Mouse (Mus musculus): ENCODE data around the gene E2f2. TPM values are rescaled to one million over a fixed set of nuclear protein-coding genes. Genes with fewer than 3 reads are reported as not detected.
A peak's percentile ranks its signal among the peaks of the same experiment; 100 is the strongest.

The E2f2 gene
- polyA plus RNA-seq, 1 experiment from 2014 or later: 5.8 TPM

GRCm38 (mm10) chr4:136176022-136176552 lies 3.9 kb downstream of the E2f2 start:
- 60% methylated on average over 10 of the region's 10 CpGs for WGBS (ENCODE audit: insufficient replicate concordance)
- peaks cover 57% of the 10 kb centered on the region for H3K4me1 ChIP-seq (ENCODE audit: control insufficient read depth, insufficient read depth, low read length)

GRCm38 (mm10) chr4:136177244-136177611 lies 5.0 kb downstream of the E2f2 start:
- H3K4me3 ChIP-seq (ENCODE audit: low read depth, low read length): peak overlapping the region; percentile 19; the same call in 1 of the 2 replicates
- WGBS (ENCODE audit: insufficient replicate concordance): 26% methylated on average over 8 of the region's 8 CpGs
- no peaks in the 10 kb centered on the region for H3K36me3 ChIP-seq (ENCODE audit: control insufficient read depth, insufficient read depth, low read length)
- peak overlapping the region; percentile 95 for H3K4me2 ChIP-seq
- H3K9ac ChIP-seq (ENCODE audit: low read depth, low read length): peak overlapping the region; percentile 56
- peak overlapping the region; percentile 88 for H3K27ac ChIP-seq (ENCODE audit: low read depth, low read length)
- no peak for ATAC-seq (replicated peaks; ENCODE audit: insufficient number of reproducible peaks, low FRiP score, low TSS enrichment)
- no peaks in the 10 kb centered on the region for H3K27me3 ChIP-seq (ENCODE audit: control insufficient read depth, insufficient read depth, low read length)
- peaks cover 62% of the 10 kb centered on the region for H3K4me1 ChIP-seq (ENCODE audit: control insufficient read depth, insufficient read depth, low read length)
- H3K9me3 ChIP-seq (replicated peaks; ENCODE audit: control insufficient read depth, low read length): no peaks in the 10 kb centered on the region

More at GRCm38 (mm10) chr4:136176022-136176552, 3.9 kb downstream of the E2f2 start:
- no peak for ATAC-seq (replicated peaks; ENCODE audit: insufficient number of reproducible peaks, low FRiP score, low TSS enrichment)
- Histone ChIP-seq H3K4me2 (peak overlapping the region; percentile 95), H3K9ac (ENCODE audit: low read depth, low read length) (peak overlapping the region; percentile 56), H3K27ac (ENCODE audit: low read depth, low read length) (no peak overlapping the region), H3K27me3 (ENCODE audit: control insufficient read depth, insufficient read depth, low read length) (no peaks in the 10 kb centered on the region), H3K9me3 (replicated peaks; ENCODE audit: control insufficient read depth, low read length) (no peaks in the 10 kb centered on the region), H3K36me3 (ENCODE audit: control insufficient read depth, insufficient read depth, low read length) (no peaks in the 10 kb centered on the region), H3K4me3 (ENCODE audit: low read depth, low read length) (no peak overlapping the region)

GRCm38 (mm10) chr4:136177612-136178474 lies 5.6 kb downstream of the E2f2 start:
- peak overlapping the region; percentile 95 for H3K4me2 ChIP-seq
- peak overlapping the region; percentile 88 for H3K27ac ChIP-seq (ENCODE audit: low read depth, low read length)
- H3K4me3 ChIP-seq (ENCODE audit: low read depth, low read length): peak overlapping the region; percentile 19; the same call in 1 of the 2 replicates
- WGBS (ENCODE audit: insufficient replicate concordance): 53% methylated on average over 11 of the region's 11 CpGs
- no peaks in the 10 kb centered on the region for H3K27me3 ChIP-seq (ENCODE audit: control insufficient read depth, insufficient read depth, low read length)
- peak overlapping the region; percentile 56 for H3K9ac ChIP-seq (ENCODE audit: low read depth, low read length)
- peaks cover 62% of the 10 kb centered on the region for H3K4me1 ChIP-seq (ENCODE audit: control insufficient read depth, insufficient read depth, low read length)
- no peaks in the 10 kb centered on the region for H3K36me3 ChIP-seq (ENCODE audit: control insufficient read depth, insufficient read depth, low read length)
- ATAC-seq (replicated peaks; ENCODE audit: insufficient number of reproducible peaks, low FRiP score, low TSS enrichment): peak; percentile 74
- no peaks in the 10 kb centered on the region for H3K9me3 ChIP-seq (replicated peaks; ENCODE audit: control insufficient read depth, low read length)

- peak overlapping the region; percentile 43; the same call in 1 of the 2 replicates for H3K9ac ChIP-seq (ENCODE audit: low read depth, low read length)
- peak overlapping the region; percentile 88 for H3K27ac ChIP-seq (ENCODE audit: low read depth, low read length)
Measured at GRCm38 (mm10) chr4:136178475-136178921, 6.3 kb downstream of the E2f2 start.

GRCm38 (mm10) chr4:136179456-136179855 lies 7.3 kb downstream of the E2f2 start:
- no peak for ATAC-seq (replicated peaks; ENCODE audit: insufficient number of reproducible peaks, low FRiP score, low TSS enrichment)
- H3K4me3 ChIP-seq (ENCODE audit: low read depth, low read length): no peak overlapping the region; the same call in 1 of the 2 replicates
- H3K27me3 ChIP-seq (ENCODE audit: control insufficient read depth, insufficient read depth, low read length): no peaks in the 10 kb centered on the region
- 83% methylated on average over 7 of the region's 7 CpGs for WGBS (ENCODE audit: insufficient replicate concordance)
- H3K27ac ChIP-seq (ENCODE audit: low read depth, low read length): no peak overlapping the region
- no peak overlapping the region for H3K9ac ChIP-seq (ENCODE audit: low read depth, low read length)
- H3K4me1 ChIP-seq (ENCODE audit: control insufficient read depth, insufficient read depth, low read length): peaks cover 52% of the 10 kb centered on the region
- H3K36me3 ChIP-seq (ENCODE audit: control insufficient read depth, insufficient read depth, low read length): no peaks in the 10 kb centered on the region
- H3K4me2 ChIP-seq: peak overlapping the region; percentile 95
- no peaks in the 10 kb centered on the region for H3K9me3 ChIP-seq (replicated peaks; ENCODE audit: control insufficient read depth, low read length)

More at GRCm38 (mm10) chr4:136178475-136178921, 6.3 kb downstream of the E2f2 start:
- Histone ChIP-seq H3K36me3 (ENCODE audit: control insufficient read depth, insufficient read depth, low read length) (no peaks in the 10 kb centered on the region), H3K27me3 (ENCODE audit: control insufficient read depth, insufficient read depth, low read length) (no peaks in the 10 kb centered on the region), H3K4me3 (ENCODE audit: low read depth, low read length) (no peak overlapping the region), H3K4me2 (peak overlapping the region; percentile 95), H3K9me3 (replicated peaks; ENCODE audit: control insufficient read depth, low read length) (no peaks in the 10 kb centered on the region), H3K4me1 (ENCODE audit: control insufficient read depth, insufficient read depth, low read length) (peaks cover 58% of the 10 kb centered on the region)
- 77% methylated on average over 12 of the region's 12 CpGs for WGBS (ENCODE audit: insufficient replicate concordance)
- no peak for ATAC-seq (replicated peaks; ENCODE audit: insufficient number of reproducible peaks, low FRiP score, low TSS enrichment)

GRCm38 (mm10) chr4:136179998-136180397 lies 7.8 kb downstream of the E2f2 start:
- H3K36me3 ChIP-seq (ENCODE audit: control insufficient read depth, insufficient read depth, low read length): no peaks in the 10 kb centered on the region
- no peaks in the 10 kb centered on the region for H3K9me3 ChIP-seq (replicated peaks; ENCODE audit: control insufficient read depth, low read length)
- peak overlapping the region; percentile 64 for H3K9ac ChIP-seq (ENCODE audit: low read depth, low read length)
- peak overlapping the region; percentile 95 for H3K4me2 ChIP-seq
- peaks cover 47% of the 10 kb centered on the region for H3K4me1 ChIP-seq (ENCODE audit: control insufficient read depth, insufficient read depth, low read length)
- 3% methylated on average over 15 of the region's 15 CpGs for WGBS (ENCODE audit: insufficient replicate concordance)
- H3K4me3 ChIP-seq (ENCODE audit: low read depth, low read length): peak overlapping the region; percentile 42
- H3K27me3 ChIP-seq (ENCODE audit: control insufficient read depth, insufficient read depth, low read length): no peaks in the 10 kb centered on the region
- peak overlapping the region; percentile 70 for H3K27ac ChIP-seq (ENCODE audit: low read depth, low read length)
- ATAC-seq (replicated peaks; ENCODE audit: insufficient number of reproducible peaks, low FRiP score, low TSS enrichment): peak; percentile 37; the same call in 1 of the 2 replicates

GRCm38 (mm10) chr4:136180408-136181330 lies 8.5 kb downstream of the E2f2 start:
- peak overlapping the region; percentile 64 for H3K9ac ChIP-seq (ENCODE audit: low read depth, low read length)
- ATAC-seq (replicated peaks; ENCODE audit: insufficient number of reproducible peaks, low FRiP score, low TSS enrichment): peak; percentile 79
- peak overlapping the region; percentile 42 for H3K4me3 ChIP-seq (ENCODE audit: low read depth, low read length)
- H3K27ac ChIP-seq (ENCODE audit: low read depth, low read length): peak overlapping the region; percentile 70
- peaks cover 43% of the 10 kb centered on the region for H3K4me1 ChIP-seq (ENCODE audit: control insufficient read depth, insufficient read depth, low read length)
- WGBS (ENCODE audit: insufficient replicate concordance): 11% methylated on average over 23 of the region's 23 CpGs
- H3K27me3 ChIP-seq (ENCODE audit: control insufficient read depth, insufficient read depth, low read length): no peaks in the 10 kb centered on the region
- peak overlapping the region; percentile 95 for H3K4me2 ChIP-seq
- H3K36me3 ChIP-seq (ENCODE audit: control insufficient read depth, insufficient read depth, low read length): no peaks in the 10 kb centered on the region
- no peaks in the 10 kb centered on the region for H3K9me3 ChIP-seq (replicated peaks; ENCODE audit: control insufficient read depth, low read length)

GRCm38 (mm10) chr4:136181367-136181766 lies 9.2 kb downstream of the E2f2 start:
- Histone ChIP-seq H3K4me1 (ENCODE audit: control insufficient read depth, insufficient read depth, low read length) (peaks cover 39% of the 10 kb centered on the region), H3K27me3 (ENCODE audit: control insufficient read depth, insufficient read depth, low read length) (no peaks in the 10 kb centered on the region), H3K4me3 (ENCODE audit: low read depth, low read length) (0 out of 2 replicates have a peak overlapping the region, but pooled peaks have one; percentile 4), H3K36me3 (ENCODE audit: control insufficient read depth, insufficient read depth, low read length) (no peaks in the 10 kb centered on the region), H3K9ac (ENCODE audit: low read depth, low read length) (no peak overlapping the region), H3K9me3 (replicated peaks; ENCODE audit: control insufficient read depth, low read length) (no peaks in the 10 kb centered on the region), H3K27ac (ENCODE audit: low read depth, low read length) (no peak overlapping the region), H3K4me2 (peak overlapping the region; percentile 95)
- ATAC-seq (replicated peaks; ENCODE audit: insufficient number of reproducible peaks, low FRiP score, low TSS enrichment): no peak
- 18% methylated on average over 12 of the region's 12 CpGs for WGBS (ENCODE audit: insufficient replicate concordance)
